Mouse (Mus musculus) left cerebral cortex, postnatal 25 days (tissue): Measurements from ENCODE around the gene Tap2. TPM values are rescaled to one million over a fixed set of nuclear protein-coding genes. Genes with fewer than 3 reads are reported as not detected.

Experiments used
- DNase-seq, 2 experiments: peaks; one replicate each; pipeline ENCODE4 v3.0.0; 2022; ENCODE audit warnings: low spot score in 2 of 2, mixed read lengths in 1 of 2
- intact Hi-C: fragments of 180-260 bp; cut with DNase I; formaldehyde crosslinking; loops from one replicate; pipeline ENCODE4 v1.15.1; 2025
- total RNA-seq, 2 experiments: library from RNA; stranded (reverse); gene quantifications; 2 replicates each; pipeline ENCODE4 v1.2.3; 2021

Gene Tap2
- total RNA-seq, 2 experiments from 2014 or later: 5.2 to 5.4 TPM

GRCm38 (mm10) chr17:34192852-34193251 is 10.5 kb upstream of the Tap2 start:
- intact Hi-C loops: no loop called here
- no peak for DNase-seq

- no peak for DNase-seq
Observed at GRCm38 (mm10) chr17:34193468-34193867, 9.9 kb upstream of the Tap2 start.

GRCm38 (mm10) chr17:34194723-34195122 is 8.6 kb upstream of the Tap2 start:
- no peak for DNase-seq
- intact Hi-C loops: no loop called here

More at GRCm38 (mm10) chr17:34193468-34193867, 9.9 kb upstream of the Tap2 start:
- intact Hi-C loops: no loop called here

GRCm38 (mm10) chr17:34196491-34196890 is 6.8 kb upstream of the Tap2 start:
- intact Hi-C loops: no loop called here
- no peak for DNase-seq

GRCm38 (mm10) chr17:34196941-34197894 is 6.1 kb upstream of the Tap2 start, which contains the start of gene Psmb8:
TSS of gene Psmb8 (plus strand) at chr17:34197721.
- intact Hi-C loops: no loop called here
- peak; percentile 82 to 90 for DNase-seq

- DNase-seq: no peak
- intact Hi-C loops: no loop called here
Observed at GRCm38 (mm10) chr17:34197904-34198520, 5.3 kb upstream of the Tap2 start.

GRCm38 (mm10) chr17:34198521-34198912 is 4.8 kb upstream of the Tap2 start:
- intact Hi-C loops: no loop called here
- DNase-seq: no peak

- DNase-seq: no peak
- intact Hi-C loops: no loop called here
Observed at GRCm38 (mm10) chr17:34199050-34199619, 4.2 kb upstream of the Tap2 start.

- intact Hi-C loops: no loop called here
- DNase-seq: no peak
Observed at GRCm38 (mm10) chr17:34200047-34200446, 3.3 kb upstream of the Tap2 start.

- intact Hi-C loops: no loop called here
- no peak for DNase-seq
Observed at GRCm38 (mm10) chr17:34200772-34201505, 2.4 kb upstream of the Tap2 start.

GRCm38 (mm10) chr17:34201506-34202055 is 1.7 kb upstream of the Tap2 start:
- intact Hi-C loops: no loop called here
- DNase-seq: no peak

GRCm38 (mm10) chr17:34202760-34203442 is 426 bp upstream of the Tap2 start:
- intact Hi-C loops: no loop called here
- DNase-seq: no peak

- intact Hi-C loops: loop anchor here (2.0 kb wide), 1 partner anchor 34 kb away; no protein-coding TSS in a partner anchor
- DNase-seq: peak; percentile 78 to 86
Observed at GRCm38 (mm10) chr17:34204303-34205010, 1.1 kb downstream of the Tap2 start.

GRCm38 (mm10) chr17:34205021-34205745 is 1.9 kb downstream of the Tap2 start:
- no peak for DNase-seq
- intact Hi-C loops: loop anchor here (2.0 kb wide), 1 partner anchor 34 kb away; no protein-coding TSS in a partner anchor

GRCm38 (mm10) chr17:34205746-34206176 is 2.4 kb downstream of the Tap2 start:
- no peak for DNase-seq
- intact Hi-C loops: loop anchor here (2.0 kb wide), 1 partner anchor 35 kb away; no protein-coding TSS in a partner anchor

GRCm38 (mm10) chr17:34206731-34207130 is 3.4 kb downstream of the Tap2 start:
- DNase-seq: no peak
- intact Hi-C loops: no loop called here

GRCm38 (mm10) chr17:34207456-34207855 is 4.1 kb downstream of the Tap2 start:
- intact Hi-C loops: no loop called here
- DNase-seq: no peak
